Mouse (Mus musculus) ES-Bruce4 (cell line): ENCODE data around the gene Iqck.

Source experiments
- CTCF ChIP-seq: IDR thresholded peaks from one replicate; pipeline ENCODE4 v1.8.1; 2011; ENCODE audit warnings: low read depth, low read length
- EP300 ChIP-seq: IDR thresholded peaks from 2 replicates; pipeline ENCODE4 v1.6.1; 2011; ENCODE audit warnings: low read depth, low read length; ENCODE audit not compliant: insufficient read depth

- TF ChIP-seq CTCF (no peak), EP300 (no peak)
Observed at GRCm38 (mm10) chr7:118854606-118855005, 946 bp upstream of the Iqck start.
